1 mouse cellular context compared by ENCODE assay signal in the genomic region with DNA sequence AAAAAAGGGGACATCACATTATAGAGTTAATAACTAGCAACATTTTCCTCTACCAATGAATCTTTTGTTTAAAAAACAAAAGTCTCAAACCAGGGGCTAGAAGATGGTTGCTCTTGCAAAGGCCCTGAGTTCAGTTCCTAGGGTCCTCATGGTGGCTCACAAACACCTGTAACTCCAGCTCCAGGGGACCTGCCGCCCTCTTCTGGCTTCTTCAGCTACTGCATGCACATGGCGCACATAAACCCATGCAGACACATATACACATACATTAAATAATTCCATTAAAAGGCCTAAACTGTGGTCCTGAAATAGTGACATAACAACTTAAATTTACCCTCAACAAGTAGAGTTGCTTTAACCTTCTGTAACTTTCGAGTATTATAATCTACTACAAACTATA.
TF ChIP-seq lines count a peak whose summit lies in the region.

No protein-coding gene starts in this region.

TF ChIP-seq in MEL, 35 proteins besides CTCF, POLR2A, EP300 and RAD21 (continued from another document):
- TF ChIP-seq MYC (IDR thresholded peaks at IDR 0.05; ENCODE audit: low read depth, low read length) (no peak), NRF1 (IDR thresholded peaks at IDR 0.05; ENCODE audit: insufficient read depth, low read depth, low read length, poor library complexity, severe bottlenecking) (no peak), NELFE (IDR thresholded peaks at IDR 0.05; ENCODE audit: low read depth, low read length) (no peak), MXI1 (IDR thresholded peaks at IDR 0.05; ENCODE audit: low read depth, low read length) (no peak), KAT2A (conservative IDR thresholded peaks at IDR 0.05; ENCODE audit: low read depth, low read length) (no peak), TAL1 (IDR thresholded peaks at IDR 0.05; ENCODE audit: low read length) (no peak)
TF ChIP-seq in MEL: peak in this region for 0.
